In genomic region chr14:50802843-50803562, GRCm38 (mm10) we compare ENCODE assay signal across 13 mouse cellular contexts. TPM values are rescaled to one million over a fixed set of nuclear protein-coding genes. Genes with fewer than 3 reads are reported as not detected.
A peak's percentile ranks its signal among the peaks of the same experiment; 100 is the strongest.
DNase-seq lines count a peak whose midpoint lies in the region; ATAC-seq and TF ChIP-seq lines count a peak whose summit lies in the region.
"Had no signal": no experiment of that assay in that cellular context is flagged by ENCODE, and none has a peak within 500 bp of the region (broad histone marks: within the 10 kb centered on the region; RNA-seq: fewer than 3 reads in every experiment).

No protein-coding gene starts in this region.

- DNase-seq in CD4-positive, CD25-positive, alpha-beta regulatory T cell, adult 2 months (ENCODE audit: low read depth, low spot score) = peak; percentile 60
- peak; percentile 20 for DNase-seq in kidney, postnatal 0 days (ENCODE audit: low spot score)
- peak; percentile 42 to 47 for DNase-seq in B cell, adult 2 months
- DNase-seq in c-Kit-positive CD71-positive TER-119-negative erythroid progenitor cells, embryonic 14.5 days (ENCODE audit: low read depth) = peak; percentile 87
- DNase-seq: cerebellum, adult 11-12 months; gastrocnemius, postnatal 14 days had no signal

- no peak overlapping the region for H3K4me2 ChIP-seq in kidney, postnatal 0 days (ENCODE audit: low read length)
- H3K4me2 ChIP-seq in kidney, embryonic 15.5 days = no peak overlapping the region
- H3K4me2 ChIP-seq in midbrain, embryonic 16.5 days (ENCODE audit: low read length) = no peak overlapping the region
- H3K4me2 ChIP-seq: liver, embryonic 12.5 days; neural tube, embryonic 13.5 days; stomach, embryonic 15.5 days had no signal

- no peaks in the 10 kb centered on the region for H3K9me3 ChIP-seq in kidney, postnatal 0 days (replicated peaks; ENCODE audit: low read length)
- H3K9me3 ChIP-seq in kidney, embryonic 15.5 days (replicated peaks) = no peaks in the 10 kb centered on the region
- H3K9me3 ChIP-seq in midbrain, embryonic 16.5 days (replicated peaks; ENCODE audit: control insufficient read depth, low read length, poor library complexity, severe bottlenecking) = no peaks in the 10 kb centered on the region
- H3K9me3 ChIP-seq: liver, embryonic 12.5 days; neural tube, embryonic 13.5 days; stomach, embryonic 15.5 days had no signal

- no peak for ATAC-seq in CD4-positive, CD25-positive, alpha-beta regulatory T cell, adult 4 months
- ATAC-seq in kidney, postnatal 0 days (replicated peaks; ENCODE audit: low FRiP score, low read depth) = no peak
- no peak for ATAC-seq in kidney, embryonic 15.5 days (replicated peaks; ENCODE audit: low FRiP score)
- ATAC-seq in monocyte, adult 5-6 weeks (replicated peaks; ENCODE audit: insufficient number of reproducible peaks, low FRiP score, low TSS enrichment, poor library complexity, severe bottlenecking) = no peak
- no peak for ATAC-seq in midbrain, embryonic 16.5 days
- ATAC-seq: liver, embryonic 12.5 days had no signal

- 68% methylated on average over 4 of the region's 4 CpGs for WGBS in kidney, postnatal 0 days
- 62% methylated on average over 4 of the region's 4 CpGs for WGBS in kidney, embryonic 15.5 days
- 64% methylated on average over 4 of the region's 4 CpGs for WGBS in midbrain, embryonic 16.5 days

- H3K36me3 ChIP-seq in kidney, postnatal 0 days (ENCODE audit: insufficient read depth, low read length) = no peaks in the 10 kb centered on the region
- no peaks in the 10 kb centered on the region for H3K36me3 ChIP-seq in kidney, embryonic 15.5 days
- no peaks in the 10 kb centered on the region for H3K36me3 ChIP-seq in midbrain, embryonic 16.5 days (ENCODE audit: control insufficient read depth, insufficient read depth, low read length)
- H3K36me3 ChIP-seq: liver, embryonic 12.5 days; neural tube, embryonic 13.5 days; stomach, embryonic 15.5 days had no signal

- TF ChIP-seq CTCF in kidney, postnatal 0 days (IDR thresholded peaks at IDR 0.05; ENCODE audit: low read depth) = peak; percentile 72

- H3K4me3 ChIP-seq in kidney, postnatal 0 days (replicated peaks; ENCODE audit: low read depth, low read length) = no peak overlapping the region
- H3K4me3 ChIP-seq in kidney, embryonic 15.5 days (replicated peaks) = no peak overlapping the region
- H3K4me3 ChIP-seq in midbrain, embryonic 16.5 days (ENCODE audit: low read depth, low read length) = no peak overlapping the region
- H3K4me3 ChIP-seq: liver, embryonic 12.5 days; neural tube, embryonic 13.5 days; stomach, embryonic 15.5 days had no signal

- no peaks in the 10 kb centered on the region for H3K27me3 ChIP-seq in kidney, postnatal 0 days (ENCODE audit: insufficient read depth, low read length)
- no peaks in the 10 kb centered on the region for H3K27me3 ChIP-seq in kidney, embryonic 15.5 days
- no peaks in the 10 kb centered on the region for H3K27me3 ChIP-seq in midbrain, embryonic 16.5 days (ENCODE audit: control insufficient read depth, insufficient read depth, low read depth, low read length)
- H3K27me3 ChIP-seq: liver, embryonic 12.5 days; neural tube, embryonic 13.5 days; stomach, embryonic 15.5 days had no signal

- H3K9ac ChIP-seq in kidney, postnatal 0 days (ENCODE audit: low read depth, low read length) = no peak overlapping the region
- no peak overlapping the region for H3K9ac ChIP-seq in kidney, embryonic 15.5 days
- no peak overlapping the region for H3K9ac ChIP-seq in midbrain, embryonic 16.5 days (ENCODE audit: low read depth, low read length)
- H3K9ac ChIP-seq: liver, embryonic 12.5 days; neural tube, embryonic 13.5 days; stomach, embryonic 15.5 days had no signal

- H3K27ac ChIP-seq in kidney, postnatal 0 days = no peak overlapping the region
- no peak overlapping the region for H3K27ac ChIP-seq in kidney, embryonic 15.5 days
- no peak overlapping the region for H3K27ac ChIP-seq in midbrain, embryonic 16.5 days (ENCODE audit: low read length)
- H3K27ac ChIP-seq: liver, embryonic 12.5 days; neural tube, embryonic 13.5 days; stomach, embryonic 15.5 days had no signal

- 0 out of 2 replicates have a peak, but pooled peaks cover 3% of the 10 kb centered on the region for H3K4me1 ChIP-seq in kidney, postnatal 0 days (replicated peaks; ENCODE audit: insufficient read depth, low read length)
- H3K4me1 ChIP-seq in kidney, embryonic 15.5 days = 0 out of 2 replicates have a peak, but pooled peaks cover 5% of the 10 kb centered on the region
- H3K4me1 ChIP-seq in midbrain, embryonic 16.5 days (ENCODE audit: control insufficient read depth, insufficient read depth, low read length) = peaks cover 4% of the 10 kb centered on the region
- H3K4me1 ChIP-seq: stomach, embryonic 15.5 days had no signal

RNA-seq across cellular contexts. Expression of gene Ccnb1ip1, which starts 4.5 kb away (rescaled TPM):
- polyA plus RNA-seq in CD4-positive, CD25-positive, alpha-beta regulatory T cell, adult 4 months (2017; shearing (Covaris generic)) = not detected
- not detected in 2 replicates for polyA plus RNA-seq in kidney, postnatal 0 days (2015; fragmentation: Nextera tagmentation; extraction: Ambion mirVana)
- not detected in 2 replicates for polyA plus RNA-seq in kidney, embryonic 15.5 days (2015; fragmentation: Nextera tagmentation; extraction: Ambion mirVana)
- not detected in 3 replicates for total RNA-seq in monocyte, adult 5-6 weeks (2017)
- not detected in 2 replicates for polyA plus RNA-seq in midbrain, embryonic 16.5 days (2015; fragmentation: Nextera tagmentation; extraction: Ambion mirVana)
- polyA plus RNA-seq: liver, embryonic 12.5 days; neural tube, embryonic 13.5 days; stomach, embryonic 15.5 days had no signal

RNA-seq across cellular contexts. Expression of gene Parp2, which starts 4.6 kb away (rescaled TPM):
- polyA plus RNA-seq in CD4-positive, CD25-positive, alpha-beta regulatory T cell, adult 4 months (2017; shearing (Covaris generic)) = 100 to 1,000 TPM; 116 to 117 TPM
- polyA plus RNA-seq in kidney, postnatal 0 days (2015; fragmentation: Nextera tagmentation; extraction: Ambion mirVana) = 49.0 and 50.3 TPM in 2 replicates
- 64.9 and 65.6 TPM in 2 replicates for polyA plus RNA-seq in kidney, embryonic 15.5 days (2015; fragmentation: Nextera tagmentation; extraction: Ambion mirVana)
- 85.4 to 96.9 TPM (median 86.6 TPM) in 3 replicates for total RNA-seq in monocyte, adult 5-6 weeks (2017)
- 39.1 and 41.5 TPM in 2 replicates for polyA plus RNA-seq in midbrain, embryonic 16.5 days (2015; fragmentation: Nextera tagmentation; extraction: Ambion mirVana)

RNA-seq across cellular contexts. Expression of gene Ttc5, which starts 17.7 kb away (rescaled TPM):
- 100 to 1,000 TPM; 119 to 155 TPM for polyA plus RNA-seq in CD4-positive, CD25-positive, alpha-beta regulatory T cell, adult 4 months (2017; shearing (Covaris generic))
- polyA plus RNA-seq in kidney, postnatal 0 days (2015; fragmentation: Nextera tagmentation; extraction: Ambion mirVana) = 58.4 and 65.4 TPM in 2 replicates
- 74.4 and 78.5 TPM in 2 replicates for polyA plus RNA-seq in kidney, embryonic 15.5 days (2015; fragmentation: Nextera tagmentation; extraction: Ambion mirVana)
- 55.8 to 70.2 TPM (median 65.8 TPM) in 3 replicates for total RNA-seq in monocyte, adult 5-6 weeks (2017)
- 132 and 133 TPM in 2 replicates for polyA plus RNA-seq in midbrain, embryonic 16.5 days (2015; fragmentation: Nextera tagmentation; extraction: Ambion mirVana)

RNA-seq across cellular contexts. Expression of gene Olfr749, which starts 58.1 kb away (rescaled TPM):
- not detected for polyA plus RNA-seq in CD4-positive, CD25-positive, alpha-beta regulatory T cell, adult 4 months (2017; shearing (Covaris generic))
- not detected in 2 replicates for polyA plus RNA-seq in kidney, postnatal 0 days (2015; fragmentation: Nextera tagmentation; extraction: Ambion mirVana)
- polyA plus RNA-seq in kidney, embryonic 15.5 days (2015; fragmentation: Nextera tagmentation; extraction: Ambion mirVana) = not detected in 2 replicates
- not detected in 3 replicates for total RNA-seq in monocyte, adult 5-6 weeks (2017)
- not detected in 2 replicates for polyA plus RNA-seq in midbrain, embryonic 16.5 days (2015; fragmentation: Nextera tagmentation; extraction: Ambion mirVana)
- total RNA-seq: gastrocnemius, postnatal 14 days had no signal
- polyA plus RNA-seq: liver, embryonic 12.5 days; neural tube, embryonic 13.5 days; stomach, embryonic 15.5 days had no signal

Comparison
In these comparisons a context has a peak if more than half of its experiments do, and no peak if none do; other contexts are left out.
1. DNase-seq: peak in every context shown above with its lines; median percentile 87 in c-Kit-positive CD71-positive TER-119-negative erythroid progenitor cells, embryonic 14.5 days; 60 in CD4-positive, CD25-positive, alpha-beta regulatory T cell, adult 2 months; 44 in B cell, adult 2 months; 20 in kidney, postnatal 0 days.